Mouse (Mus musculus) mouse trophoblast stem cell (cell line): ENCODE results near the gene Ipcef1.

Experiments used
- in situ Hi-C, 2 experiments: fragments of 300-500 bp; cut with MseI, MboI; formaldehyde crosslinking; loops; 2 replicates in 1 of 2; 3 replicates in 1 of 2; pipeline ENCODE4 v1.15.1; 2025

Ipcef1 gene

DNA sequence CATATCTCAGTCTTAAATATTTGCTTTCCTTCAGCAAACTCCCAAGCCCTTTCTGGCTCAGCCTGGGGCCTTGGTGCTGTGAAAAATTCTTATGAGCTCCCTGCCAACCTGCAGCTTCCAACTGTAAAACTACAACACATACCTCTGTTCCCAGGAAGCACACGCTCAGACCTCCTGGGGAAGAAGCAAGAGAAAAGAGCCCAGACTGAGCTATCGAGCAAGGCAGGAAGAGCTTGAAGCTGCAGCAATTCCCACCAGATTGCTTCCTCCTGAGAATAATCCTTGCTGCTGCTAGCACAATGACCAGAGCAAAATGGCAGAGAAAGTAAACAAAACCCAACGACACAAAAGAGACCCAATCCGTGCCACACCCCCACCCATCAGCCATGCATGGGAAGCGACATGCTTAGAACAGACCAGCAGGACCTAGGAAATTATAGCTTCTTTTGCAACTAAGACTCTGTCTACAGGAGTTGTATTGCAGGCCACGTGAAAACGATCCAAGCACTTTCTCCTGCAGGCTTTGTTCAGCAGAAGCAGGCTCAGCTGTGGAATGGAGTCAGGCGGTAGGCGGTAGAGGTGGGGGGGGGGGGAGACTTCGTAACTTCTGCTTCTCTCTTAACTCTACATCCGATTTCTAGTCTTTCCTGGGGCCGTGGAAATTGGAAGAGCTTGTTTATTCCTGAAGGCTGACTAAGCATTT is at the start of gene Ipcef1:
Gene Ipcef1 (minus strand): TSS at position 164 of the 703 bp plus-strand sequence.
- in situ Hi-C loops = no loop called here

- in situ Hi-C loops = loop anchor here in 1 of 2 experiments (10.0 kb wide), 1 partner anchor 193 kb away; no protein-coding TSS in a partner anchor
These were observed 25.7 kb upstream of the Ipcef1 start for GRCm38 (mm10) chr10:7077971-7078370.

DNA sequence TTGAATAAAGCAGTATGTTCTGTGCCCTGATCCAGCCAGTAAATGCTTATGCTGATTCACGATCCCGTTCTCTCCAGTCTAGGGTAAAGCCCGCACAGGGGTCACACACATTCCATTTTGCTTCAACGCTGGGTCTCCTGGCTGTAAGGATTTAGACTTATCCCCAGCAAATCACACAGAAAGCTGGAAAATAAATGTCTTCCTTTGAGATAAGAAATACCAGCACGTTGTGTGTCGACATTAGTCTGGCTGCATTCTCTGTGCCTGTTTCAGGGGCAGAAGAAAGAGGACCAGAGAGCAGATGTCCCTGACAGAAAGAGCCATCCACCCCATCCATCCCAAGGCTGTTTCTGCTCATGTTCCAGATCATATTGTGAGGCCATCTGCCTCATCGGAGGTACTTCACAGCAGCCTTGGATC is 25.1 kb upstream of the Ipcef1 start:
- in situ Hi-C loops = loop anchor here in 1 of 2 experiments (10.0 kb wide), 1 partner anchor 193 kb away; no protein-coding TSS in a partner anchor

- in situ Hi-C loops = loop anchor here in 1 of 2 experiments (10.0 kb wide), 1 partner anchor 192 kb away; no protein-coding TSS in a partner anchor
These were observed 24.5 kb upstream of the Ipcef1 start for GRCm38 (mm10) chr10:7076662-7077211.

DNA sequence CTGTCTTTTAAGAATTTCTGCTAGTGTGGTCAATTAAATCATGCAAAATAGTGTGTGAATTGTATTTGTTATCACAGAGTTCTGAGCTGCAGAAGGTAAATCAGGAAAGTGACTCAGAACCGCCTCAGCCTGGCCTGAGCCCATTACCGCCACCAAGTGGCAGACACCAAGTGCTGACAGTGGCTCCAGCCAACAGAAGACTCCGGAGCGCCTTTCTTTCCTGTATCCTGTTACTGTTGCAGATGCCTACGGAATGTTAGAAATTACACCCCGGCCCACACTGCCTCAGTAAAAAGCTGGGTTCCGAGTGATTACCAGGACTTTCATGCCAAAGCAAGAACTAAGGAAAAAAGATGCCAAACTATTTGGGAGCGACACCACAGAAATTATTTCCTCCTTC is 23.9 kb upstream of the Ipcef1 start:
- in situ Hi-C loops = loop anchor here in 1 of 2 experiments (10.0 kb wide), 1 partner anchor 191 kb away; no protein-coding TSS in a partner anchor

GRCm38 (mm10) chr10:7075661-7076060 is 23.4 kb upstream of the Ipcef1 start:
- in situ Hi-C loops = loop anchor here in 1 of 2 experiments (10.0 kb wide), 1 partner anchor 191 kb away; no protein-coding TSS in a partner anchor

DNA sequence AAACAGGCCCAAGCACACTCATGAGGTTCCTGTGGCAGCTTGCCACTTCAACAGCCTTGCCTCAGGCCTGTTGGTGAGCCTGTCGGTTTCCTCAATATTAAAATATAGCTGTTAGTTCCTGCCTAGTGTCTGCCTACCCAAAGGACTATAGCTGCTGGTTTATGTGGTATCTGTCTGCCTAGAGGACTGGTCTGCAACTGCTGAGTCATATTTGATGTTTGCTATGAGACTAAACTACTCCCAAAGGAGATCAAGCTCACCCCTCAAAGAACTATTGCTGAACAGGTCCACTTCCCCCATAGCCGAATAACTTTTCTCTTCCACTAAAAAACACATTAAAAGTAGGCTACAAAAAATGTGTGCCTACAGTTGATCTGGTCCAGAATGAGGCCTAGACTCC is 22.0 kb upstream of the Ipcef1 start:
- in situ Hi-C loops = loop anchor here in 1 of 2 experiments (10.0 kb wide), 1 partner anchor 189 kb away; no protein-coding TSS in a partner anchor

DNA sequence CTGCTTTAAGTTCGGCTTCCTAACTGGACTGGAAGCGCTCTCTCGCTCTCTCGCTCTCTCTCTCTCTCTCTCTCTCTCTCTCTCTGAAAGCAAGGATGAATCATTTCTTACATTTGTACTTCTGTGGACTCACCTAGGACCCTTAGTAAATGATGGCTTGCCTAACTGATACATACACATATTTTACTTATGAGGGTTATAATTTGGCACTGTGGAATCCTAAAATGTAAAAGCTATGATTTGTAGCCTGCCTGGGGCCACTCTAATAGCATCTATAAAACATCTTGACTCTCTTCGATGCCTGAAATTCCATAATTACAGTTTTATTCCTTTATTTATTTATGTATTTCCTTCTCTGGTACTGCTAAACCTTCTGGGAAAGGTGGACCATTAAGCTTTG is 18.6 kb upstream of the Ipcef1 start:
- in situ Hi-C loops = loop anchor here in 1 of 2 experiments (10.0 kb wide), 1 partner anchor 186 kb away; no protein-coding TSS in a partner anchor

DNA sequence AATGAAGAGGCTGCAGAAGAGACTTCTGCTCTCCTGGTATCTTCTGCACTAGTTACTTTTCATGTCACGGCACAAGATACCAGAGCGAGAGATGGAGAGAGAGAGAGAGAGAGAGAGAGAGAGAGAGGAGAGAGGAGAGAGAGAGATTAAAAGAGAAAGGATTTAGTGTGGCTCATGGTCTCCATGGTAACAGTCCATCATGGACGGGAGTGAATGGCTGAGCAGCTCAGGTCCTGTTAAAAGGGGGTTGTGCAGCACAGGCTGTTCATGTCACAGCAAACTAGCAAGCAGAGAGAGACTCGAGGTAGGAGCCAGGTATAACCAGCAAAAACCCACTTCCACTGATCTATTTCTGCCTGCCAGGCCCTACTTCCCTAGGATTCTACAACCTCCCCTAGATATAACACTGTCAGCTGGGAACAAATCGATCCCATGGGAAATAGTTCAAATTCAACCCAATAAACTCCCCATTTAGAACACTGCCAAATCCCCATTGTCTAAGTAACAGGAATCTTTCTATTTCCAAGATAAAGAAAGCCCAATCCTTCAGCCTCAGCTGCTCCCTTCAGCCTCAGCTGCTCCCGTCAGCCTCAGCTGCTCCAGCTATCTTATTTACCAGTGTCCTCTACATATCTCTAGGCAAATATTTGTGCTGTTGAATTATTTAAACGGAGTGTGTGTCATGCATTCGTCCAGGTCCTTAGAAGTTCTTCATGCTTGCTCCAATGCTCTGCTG is 18.0 kb upstream of the Ipcef1 start:
- in situ Hi-C loops = loop anchor here in 1 of 2 experiments (10.0 kb wide), 1 partner anchor 185 kb away; no protein-coding TSS in a partner anchor

DNA sequence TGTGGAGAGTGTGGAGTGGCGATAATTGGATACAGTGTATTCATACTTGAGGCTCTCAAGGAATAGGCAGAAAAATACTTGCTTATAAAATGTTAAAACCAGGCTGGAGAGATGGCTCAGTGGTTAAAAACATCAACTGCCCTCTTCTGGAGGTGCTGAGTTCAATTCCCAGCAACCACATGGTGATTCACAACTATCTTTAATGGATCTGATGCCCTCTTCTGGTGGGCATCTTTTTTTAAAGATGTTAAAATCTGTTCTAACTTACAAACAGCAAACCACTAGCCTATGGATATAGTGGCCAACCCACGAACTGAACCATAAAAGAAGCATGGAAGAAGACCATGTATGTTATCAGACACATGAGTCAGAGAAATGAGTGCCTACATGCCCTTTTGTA is 16.8 kb upstream of the Ipcef1 start:
- in situ Hi-C loops = no loop called here

GRCm38 (mm10) chr10:7068608-7069007 is 16.3 kb upstream of the Ipcef1 start:
- in situ Hi-C loops = no loop called here

GRCm38 (mm10) chr10:7063752-7064457 is 11.6 kb upstream of the Ipcef1 start:
- in situ Hi-C loops = no loop called here

- in situ Hi-C loops = no loop called here
These were observed 10.7 kb upstream of the Ipcef1 start for GRCm38 (mm10) chr10:7062993-7063392.

GRCm38 (mm10) chr10:7060326-7060725 is 8.0 kb upstream of the Ipcef1 start:
- in situ Hi-C loops = no loop called here

DNA sequence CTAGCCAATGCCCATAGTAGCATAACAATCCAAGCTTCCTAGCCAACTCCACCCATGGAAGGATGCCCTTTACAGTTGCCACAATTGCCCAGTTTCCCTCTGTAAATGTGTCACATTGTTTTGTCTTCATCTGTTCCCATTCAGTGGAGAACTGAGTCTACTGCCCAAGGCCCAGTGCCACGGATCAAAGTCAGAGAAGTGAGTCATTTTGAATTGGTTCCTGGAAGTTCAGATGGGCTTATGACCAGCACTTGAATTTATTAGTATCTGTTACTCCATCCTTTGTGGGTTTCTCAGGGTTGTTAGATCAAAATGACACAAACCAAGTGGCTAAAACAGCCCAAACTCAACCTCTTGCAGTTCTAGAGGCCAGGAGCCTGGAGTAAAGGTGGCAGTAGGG is 5.3 kb upstream of the Ipcef1 start:
- in situ Hi-C loops = no loop called here

DNA sequence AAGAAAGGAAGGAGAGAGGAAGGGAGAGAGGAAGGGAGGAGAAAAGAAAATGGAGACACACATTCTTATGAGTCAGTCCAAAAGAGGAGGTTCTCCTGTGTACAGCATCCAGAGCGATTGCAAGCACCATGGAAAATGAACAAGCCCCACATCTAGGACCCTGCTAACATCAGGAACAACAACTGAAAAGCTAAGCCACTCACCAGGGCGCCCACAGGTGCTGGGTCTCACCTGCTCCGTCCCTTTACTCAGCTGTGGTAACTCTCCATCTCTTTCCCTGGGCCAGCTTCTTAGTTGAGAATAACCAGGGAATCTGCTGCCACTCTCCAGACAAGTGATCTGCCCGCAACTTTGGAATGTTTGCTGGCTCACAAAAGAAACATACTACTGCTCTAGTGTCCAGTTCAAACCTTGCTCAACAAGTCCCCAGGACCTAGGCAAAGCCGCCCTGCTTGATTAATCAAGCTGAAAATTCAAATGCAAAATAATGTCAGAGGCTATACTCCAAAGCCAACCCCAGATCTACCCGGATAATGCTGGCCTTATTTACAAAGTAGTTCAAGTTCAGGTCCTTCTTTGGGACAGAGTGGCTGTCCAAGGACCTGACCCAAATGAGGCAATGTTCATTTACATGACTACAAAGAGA is 2.4 kb upstream of the Ipcef1 start:
- in situ Hi-C loops = no loop called here

DNA sequence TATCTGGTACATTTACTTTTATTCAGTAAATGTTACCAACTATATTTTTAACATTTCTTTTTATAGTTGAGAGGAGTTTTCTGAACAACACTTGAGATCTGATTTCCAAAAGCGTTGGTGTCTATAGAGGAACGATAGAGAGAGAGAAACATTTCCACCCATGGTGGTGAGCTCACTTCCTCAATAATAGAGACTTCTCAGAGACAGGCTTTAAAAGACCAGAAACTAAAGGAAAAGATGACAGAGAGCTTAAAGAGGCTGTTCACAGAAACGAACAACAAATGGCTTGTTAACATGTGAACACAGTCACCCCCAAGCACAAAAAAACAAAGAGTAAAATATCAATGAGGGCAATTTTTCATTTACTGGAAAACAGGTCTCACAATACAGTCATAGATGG is 2.4 kb downstream of the Ipcef1 start:
- in situ Hi-C loops = no loop called here

- in situ Hi-C loops = no loop called here
These were observed 4.4 kb downstream of the Ipcef1 start for GRCm38 (mm10) chr10:7047919-7048291.

DNA sequence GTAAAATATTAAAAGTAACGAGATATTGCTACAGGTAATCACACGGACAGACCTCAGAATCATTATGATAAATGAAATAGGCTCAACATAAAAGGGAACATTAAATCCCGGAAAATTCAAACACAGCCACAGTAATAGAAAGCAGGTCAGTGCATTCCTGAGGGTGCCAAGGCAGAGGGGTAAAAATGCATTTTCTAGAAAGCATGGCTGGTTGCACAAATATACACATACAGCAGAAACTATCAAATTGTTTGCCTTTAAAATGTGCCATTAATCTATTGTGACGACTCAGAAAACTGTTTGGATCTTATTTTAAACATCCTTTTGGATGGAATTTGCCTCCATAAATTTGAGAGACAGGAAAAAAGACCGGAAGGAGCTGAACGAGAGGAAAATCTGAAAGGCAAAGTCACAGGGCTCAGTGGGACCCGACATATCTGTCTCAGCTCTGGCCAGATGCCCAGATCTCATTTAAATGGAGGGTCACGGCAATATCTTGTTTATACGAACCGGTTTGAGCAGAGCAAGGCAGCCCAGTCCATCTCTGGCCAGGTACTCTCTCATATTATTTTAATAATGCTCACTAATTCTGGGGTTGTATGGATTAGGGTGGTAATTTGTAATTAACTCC is 4.9 kb downstream of the Ipcef1 start:
- in situ Hi-C loops = no loop called here

DNA sequence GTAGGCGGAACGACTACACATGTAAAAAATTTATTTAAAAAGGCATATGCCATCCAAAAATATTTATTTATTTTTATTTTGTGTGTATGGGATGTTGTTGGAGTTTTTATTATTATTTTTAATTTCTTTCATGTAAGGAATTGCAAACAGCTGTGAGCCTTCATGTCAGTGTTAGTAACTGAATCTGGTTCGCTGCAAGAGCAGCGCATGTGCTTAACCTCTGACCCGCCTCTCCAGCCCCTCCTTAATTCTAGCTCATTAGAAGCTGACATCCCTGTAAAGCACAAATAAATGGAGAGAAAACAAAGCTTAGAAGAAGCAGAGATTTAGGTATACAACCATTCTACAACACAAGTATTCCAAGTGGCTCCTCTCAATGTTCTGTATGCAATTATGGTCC is 8.4 kb downstream of the Ipcef1 start:
- in situ Hi-C loops = no loop called here

- in situ Hi-C loops = no loop called here
These were observed 11.2 kb downstream of the Ipcef1 start for GRCm38 (mm10) chr10:7041032-7041431.
